Mouse (Mus musculus) heart, postnatal 0 days (tissue): Measurements from ENCODE around the gene Urb1.

Source experiments
- CTCF ChIP-seq: IDR thresholded peaks from 2 replicates; pipeline ENCODE4 v1.5.1; 2016; ENCODE audit warnings: antibody characterized with exemption, control low read depth, low read depth
- EP300 ChIP-seq: IDR thresholded peaks from 2 replicates; pipeline ENCODE4 v1.6.1; 2016; ENCODE audit warnings: antibody characterized with exemption, low read depth

GRCm38 (mm10) chr16:90759335-90759734 is 50.9 kb downstream of the Urb1 start:
- TF ChIP-seq CTCF, result no peak
- no peak for TF ChIP-seq EP300
